Mouse (Mus musculus) gastrocnemius, adult 8-10 months (tissue): ENCODE measurements around the gene Ngrn. TPM values are rescaled to one million over a fixed set of nuclear protein-coding genes. Genes with fewer than 3 reads are reported as not detected.
A peak's percentile ranks its signal among the peaks of the same experiment; 100 is the strongest.

Source experiments
- DNase-seq, 2 experiments: peaks; one replicate each; pipeline ENCODE4 v3.0.0; 2022; ENCODE audit warnings: low spot score in 2 of 2
- total RNA-seq, 4 experiments: library from RNA; stranded (reverse); gene quantifications; 2 replicates each; pipeline ENCODE4 v1.2.4; 2022

Ngrn gene
- total RNA-seq, result 10 to 100 TPM; 22.8 to 25.3 (median 24.9) TPM

DNA sequence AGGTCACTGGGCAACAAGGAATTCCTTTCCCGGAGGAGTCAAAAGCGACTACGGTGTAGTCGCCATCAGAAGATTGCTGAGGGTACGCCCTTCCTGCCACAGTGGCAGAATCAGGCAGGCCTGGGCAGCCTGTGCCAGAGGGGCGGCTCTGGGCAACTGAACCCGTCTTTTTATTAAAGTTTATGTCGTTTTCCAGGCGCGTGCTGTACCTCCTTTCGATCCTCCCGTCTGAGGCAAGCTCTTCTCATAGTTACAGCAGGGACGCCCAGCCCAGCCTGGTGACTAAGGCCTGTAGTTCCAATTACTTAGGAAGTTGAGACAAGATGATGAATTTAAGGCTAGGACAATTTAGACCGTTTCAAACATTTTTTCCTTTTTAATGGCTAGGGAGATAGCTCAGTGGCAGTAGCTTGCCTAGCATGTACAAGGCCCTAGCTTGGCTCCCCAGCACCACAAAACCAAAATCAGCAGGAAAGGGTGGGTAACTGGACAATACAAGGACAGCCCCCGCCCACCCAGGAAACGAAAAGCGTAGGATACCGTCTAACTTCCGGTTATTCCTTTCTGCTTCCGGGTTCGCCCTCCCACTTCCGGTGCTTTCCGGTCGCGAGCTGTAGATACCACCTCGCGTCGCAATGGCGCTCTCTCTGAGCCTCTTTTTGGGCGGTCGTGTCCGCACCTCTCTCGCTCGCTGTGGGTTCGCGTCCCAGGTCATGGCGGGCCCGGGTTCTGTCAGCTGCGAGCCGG lies at the start of gene Ngrn:
TSS of gene Ngrn (plus strand) at position 591 of the 747 bp plus-strand sequence.
- peak; percentile 73 to 79 for DNase-seq

DNA sequence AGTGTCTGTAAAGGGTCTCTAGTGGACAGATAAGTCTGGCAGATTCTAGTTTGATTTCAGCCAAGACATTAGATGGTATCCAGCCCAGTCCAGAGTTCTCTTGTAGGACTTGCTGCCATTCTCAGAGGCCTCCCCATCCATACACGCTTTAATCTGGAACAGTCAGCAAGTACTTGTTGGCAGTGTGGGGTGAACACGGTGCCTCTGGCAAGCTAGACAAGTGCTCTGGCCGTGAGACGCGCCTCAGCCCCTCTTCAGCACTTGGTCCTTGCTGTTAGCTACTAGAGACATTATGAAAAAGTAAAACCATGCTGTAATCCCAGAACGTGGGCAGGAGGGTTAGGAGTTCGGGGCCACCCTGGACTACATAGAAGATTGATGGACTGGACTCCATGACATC lies 47.4 kb upstream of the Ngrn start:
- no peak for DNase-seq

DNA sequence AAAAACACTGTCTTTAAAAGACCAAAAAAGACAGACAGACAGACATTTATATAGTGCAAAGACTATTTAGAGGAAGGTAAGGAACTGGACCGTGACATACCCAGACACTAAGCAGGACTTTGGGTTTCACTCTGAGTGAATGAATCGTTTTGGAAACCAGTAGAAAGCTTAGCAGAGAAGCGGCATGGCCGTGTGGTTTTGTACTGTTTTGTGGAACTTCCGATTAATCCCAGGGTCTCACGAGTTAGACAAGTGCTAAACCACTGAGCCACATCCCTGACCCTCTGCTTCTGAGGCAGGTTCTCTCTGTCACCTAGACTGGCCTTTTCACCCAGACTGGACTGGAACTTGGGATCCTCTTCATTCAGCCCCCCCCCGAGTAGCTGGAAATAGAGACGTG lies 46.6 kb upstream of the Ngrn start:
- no peak for DNase-seq

DNA sequence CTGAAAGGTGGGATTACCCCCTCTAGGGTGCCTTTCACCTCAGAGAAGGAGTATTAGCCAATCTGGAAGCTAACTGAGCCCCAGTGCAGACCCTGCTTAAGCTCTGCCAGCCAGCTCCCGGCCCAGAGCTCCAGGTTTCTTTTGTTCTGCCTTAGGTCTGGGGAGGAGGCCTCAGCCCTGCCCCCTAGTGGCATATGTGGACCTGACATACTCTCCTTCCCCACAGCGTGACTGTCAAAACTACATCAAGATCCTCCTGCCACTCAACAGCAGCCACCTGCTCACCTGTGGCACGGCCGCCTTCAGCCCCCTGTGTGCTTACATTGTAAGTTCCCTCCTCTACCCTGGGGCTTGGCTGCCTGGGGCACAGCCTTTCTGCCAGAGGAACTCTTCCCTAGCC lies 45.6 kb upstream of the Ngrn start:
- peak; percentile 59 to 69 for DNase-seq

DNA sequence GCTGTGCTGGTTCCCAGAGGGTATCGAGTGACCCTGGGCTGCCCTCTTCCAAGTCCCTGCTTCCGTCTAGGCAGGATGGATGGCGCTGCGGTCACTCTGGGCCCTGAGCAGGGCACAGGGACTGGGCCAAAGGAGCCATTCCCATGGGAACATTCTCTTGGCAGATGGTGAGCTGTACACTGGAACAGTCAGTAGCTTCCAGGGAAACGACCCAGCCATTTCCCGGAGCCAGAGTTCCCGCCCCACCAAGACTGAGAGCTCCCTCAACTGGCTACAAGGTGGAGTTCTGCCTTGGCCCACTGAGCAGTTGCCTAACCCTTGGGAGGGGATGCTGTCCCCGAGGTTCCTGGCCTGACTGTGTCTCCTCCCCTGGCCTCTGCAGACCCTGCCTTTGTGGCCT lies 44.4 kb upstream of the Ngrn start:
- peak; percentile 69 to 70 for DNase-seq

DNA sequence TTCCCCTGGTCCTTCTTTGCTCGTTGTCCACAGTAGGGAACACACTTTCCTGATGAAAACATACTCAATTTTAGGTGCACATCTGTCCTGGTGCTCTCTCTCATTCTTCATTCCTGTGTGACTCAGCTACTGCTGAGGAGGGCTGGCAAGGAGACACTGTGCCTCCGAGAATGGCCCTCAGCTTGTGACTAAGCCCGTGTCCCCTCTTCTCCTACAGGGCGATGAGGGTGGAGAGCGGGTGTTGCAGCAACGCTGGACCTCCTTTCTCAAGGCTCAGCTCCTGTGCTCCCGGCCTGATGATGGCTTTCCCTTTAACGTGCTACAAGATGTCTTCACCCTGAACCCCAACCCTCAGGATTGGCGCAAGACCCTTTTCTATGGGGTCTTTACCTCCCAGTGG lies 42.3 kb upstream of the Ngrn start:
- DNase-seq, result no peak

DNA sequence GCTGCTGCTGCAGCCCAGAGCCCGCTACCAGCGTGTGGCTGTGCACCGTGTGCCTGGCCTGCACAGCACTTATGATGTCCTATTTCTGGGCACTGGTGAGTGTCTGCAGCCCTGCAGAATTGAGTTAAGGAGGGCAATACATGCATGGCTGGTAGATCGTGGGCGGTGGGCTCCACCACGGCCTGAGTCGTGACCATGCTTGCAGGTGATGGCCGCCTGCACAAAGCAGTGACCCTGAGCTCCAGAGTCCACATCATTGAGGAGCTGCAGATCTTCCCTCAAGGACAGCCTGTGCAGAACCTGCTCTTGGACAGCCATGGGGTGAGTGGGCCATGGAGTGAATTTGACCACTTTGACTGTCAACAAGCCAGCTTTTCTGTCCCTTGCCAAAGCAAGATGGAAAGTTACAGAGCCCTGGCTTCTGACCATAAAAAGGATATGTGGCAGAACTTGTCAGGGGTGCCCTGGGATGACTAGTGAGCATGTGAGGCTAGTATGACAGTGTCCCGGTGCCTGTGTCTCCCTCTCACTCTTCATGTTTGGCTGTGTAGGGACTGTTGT lies 40.7 kb upstream of the Ngrn start:
- DNase-seq, result no peak

DNA sequence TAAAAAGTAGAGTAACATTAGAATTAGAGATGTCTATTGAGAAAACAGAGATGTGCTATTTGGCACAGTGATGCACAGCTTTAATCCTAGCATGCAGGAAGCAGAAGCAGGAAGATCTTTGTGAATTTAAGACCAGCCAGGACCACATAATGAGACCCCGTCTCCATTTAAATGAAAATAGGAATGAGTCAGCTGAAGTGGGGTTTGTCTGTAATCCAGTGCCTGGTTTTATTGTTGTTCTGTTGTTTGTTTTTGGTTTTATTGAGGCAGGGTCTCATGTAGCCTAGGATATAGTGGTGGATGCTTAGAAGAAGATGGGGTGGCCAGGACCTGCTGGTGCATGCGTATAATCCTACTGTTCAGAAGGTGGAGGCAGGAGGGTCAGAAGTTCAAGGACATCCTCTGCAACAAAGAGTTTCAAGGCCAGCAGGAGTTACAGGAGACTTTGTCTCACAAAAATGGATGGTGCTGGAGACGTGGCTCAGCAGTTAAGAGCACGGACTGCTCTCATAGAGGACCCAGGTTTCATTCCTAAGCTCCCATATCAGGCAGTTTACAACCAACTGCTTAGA lies 39.8 kb upstream of the Ngrn start:
- no peak for DNase-seq

DNA sequence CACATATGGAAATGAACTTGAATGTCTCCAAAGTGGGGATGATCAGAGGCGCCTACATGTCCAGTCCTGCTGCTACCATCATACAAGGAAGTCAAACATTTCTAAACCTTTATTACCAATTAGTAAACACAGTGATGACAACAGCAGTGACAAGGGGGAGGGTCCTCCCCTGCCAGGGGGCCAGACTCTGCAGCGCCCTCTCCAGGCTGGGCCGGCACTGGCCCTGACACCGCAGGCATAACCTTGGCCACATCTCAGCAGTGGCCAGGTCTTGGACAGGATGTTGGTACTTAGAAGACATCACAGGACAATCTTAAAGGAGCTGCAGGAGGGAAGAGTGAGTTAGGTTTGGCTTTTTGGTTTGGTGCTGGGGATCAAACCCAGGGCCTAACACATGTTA lies 34.0 kb upstream of the Ngrn start:
- no peak for DNase-seq

DNA sequence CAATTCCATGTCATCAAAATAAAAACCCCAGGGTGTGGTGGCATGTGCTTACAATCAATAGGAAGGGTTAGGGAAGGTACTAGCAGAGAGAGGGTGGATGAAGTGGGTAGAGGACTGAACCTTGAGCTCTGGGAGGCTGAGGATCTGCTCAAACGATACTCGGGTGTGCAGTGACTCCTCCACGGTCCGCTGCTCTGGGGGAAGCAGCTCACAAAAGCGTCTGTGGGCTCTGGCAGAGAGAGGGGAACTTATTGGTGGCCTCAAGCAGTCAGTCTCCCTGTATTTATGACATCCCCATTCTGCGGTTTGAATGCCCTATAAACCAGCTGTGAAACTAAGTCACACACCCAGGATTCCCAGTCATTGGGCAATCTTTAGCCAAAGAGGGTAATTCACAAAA lies 30.8 kb upstream of the Ngrn start:
- DNase-seq, result no peak

DNA sequence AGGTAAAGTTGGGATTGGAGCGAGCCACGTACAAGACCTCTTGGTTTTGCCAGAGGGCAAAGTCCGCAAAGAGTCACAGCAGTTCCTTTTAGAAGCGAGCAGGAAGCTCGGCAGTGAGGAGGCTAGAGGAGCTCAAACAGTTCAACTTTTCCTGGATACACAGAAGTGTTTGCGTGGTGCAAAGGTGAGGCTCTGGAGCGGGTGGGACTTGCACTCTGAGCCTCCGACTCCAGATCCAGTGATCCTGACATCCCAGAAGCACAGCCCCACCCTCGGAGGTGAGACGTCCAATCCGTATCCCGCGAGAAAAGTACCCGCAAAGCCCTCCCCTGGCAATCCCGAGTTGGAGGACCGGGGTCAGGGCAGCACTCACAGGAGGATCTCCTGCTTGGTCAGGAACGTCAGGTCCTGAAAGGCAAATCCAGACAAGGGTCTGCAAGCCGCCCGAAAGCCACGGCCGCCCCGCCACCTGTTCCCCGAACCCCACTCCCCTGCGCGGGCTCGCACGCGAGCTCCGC lies 29.0 kb upstream of the Ngrn start:
- DNase-seq, result no peak

DNA sequence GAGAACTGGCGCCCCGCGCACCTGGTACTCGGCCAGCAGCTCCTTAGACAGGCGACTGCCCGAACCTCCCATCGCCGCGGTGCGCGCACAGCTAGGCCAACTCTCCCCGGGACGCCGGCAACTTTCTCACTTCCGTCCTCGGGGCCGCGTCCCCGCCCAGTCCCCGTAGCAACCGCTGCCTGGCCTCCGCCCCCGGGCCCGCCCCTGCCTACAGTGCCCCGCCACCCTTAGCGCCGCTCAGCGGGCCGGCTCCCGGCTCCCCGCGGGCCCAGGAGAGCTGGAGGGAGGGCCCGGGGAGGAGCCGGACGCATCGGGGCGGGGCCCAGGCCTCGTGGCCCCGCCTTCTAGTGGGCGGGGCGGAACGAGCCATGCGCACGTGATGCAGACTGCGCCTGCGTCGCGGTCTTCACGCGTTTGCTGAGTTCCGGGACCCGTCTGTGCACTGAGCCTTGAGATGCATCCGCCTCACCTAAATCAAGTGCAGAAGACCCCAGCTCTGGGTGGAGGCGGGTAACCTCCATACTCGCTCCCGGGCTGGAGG lies 28.5 kb upstream of the Ngrn start, which contains the start of the genes Cib1 and Gdpgp1:
TSS of gene Cib1 (minus strand) at position 325 of the 541 bp plus-strand sequence.
TSS of gene Gdpgp1 (plus strand) at position 377 of the 541 bp plus-strand sequence.
- peak; percentile 96 to 98 for DNase-seq

DNA sequence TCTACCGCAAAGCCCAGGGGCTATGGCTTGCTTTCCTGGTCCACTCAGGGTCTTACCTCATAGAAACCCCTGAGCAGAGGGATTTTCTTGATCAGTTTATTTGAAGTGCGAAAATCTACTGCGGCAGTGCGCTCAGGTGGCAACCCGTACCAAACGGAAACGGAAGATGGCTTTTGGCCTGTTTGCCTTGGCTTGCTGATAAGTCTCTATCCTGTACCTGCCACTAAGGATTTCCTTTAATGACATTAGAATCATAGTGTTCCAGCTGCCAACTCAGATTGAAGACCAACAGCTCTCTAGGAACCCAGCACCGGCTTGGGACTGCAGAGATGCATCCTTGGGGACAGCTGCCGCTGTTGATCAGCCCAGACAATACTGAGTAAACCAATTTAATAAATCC lies 27.2 kb upstream of the Ngrn start:
- no peak for DNase-seq

DNA sequence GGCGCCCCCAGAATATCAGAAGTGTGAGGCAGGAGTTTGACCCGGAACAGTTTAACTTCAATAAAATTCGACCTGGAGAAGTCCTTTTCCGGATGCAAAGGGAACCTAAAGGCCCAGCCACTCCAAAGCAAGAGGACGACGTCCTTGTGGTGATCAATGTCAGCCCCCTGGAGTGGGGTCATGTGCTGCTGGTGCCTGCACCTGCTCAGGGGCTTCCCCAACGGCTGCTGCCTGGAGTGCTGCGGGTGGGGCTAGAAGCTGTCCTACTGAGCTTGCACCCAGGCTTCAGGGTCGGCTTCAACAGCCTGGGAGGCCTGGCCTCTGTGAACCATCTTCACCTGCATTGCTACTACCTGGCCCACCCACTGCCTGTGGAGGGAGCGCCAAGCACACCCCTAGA lies 22.5 kb upstream of the Ngrn start:
- no peak for DNase-seq

DNA sequence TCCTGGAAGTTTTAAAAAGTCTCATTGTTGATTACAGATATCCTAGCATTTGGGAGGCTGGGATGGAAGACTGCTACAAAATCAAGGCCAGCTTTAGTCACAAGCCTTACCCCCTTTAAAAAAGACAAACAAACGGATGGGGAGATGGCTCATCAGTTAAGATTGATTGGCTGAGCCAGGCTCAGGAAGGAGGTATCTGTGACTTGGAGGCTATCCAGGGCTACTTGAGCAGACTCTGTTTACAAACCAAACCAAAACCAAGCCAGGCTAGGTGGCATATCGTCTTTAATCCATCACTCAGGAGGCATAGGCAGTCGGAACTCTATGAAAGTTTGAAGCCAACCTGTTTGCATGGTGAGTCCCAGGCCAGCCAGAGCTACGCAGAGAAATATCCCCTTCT lies 19.4 kb upstream of the Ngrn start:
- no peak for DNase-seq

DNA sequence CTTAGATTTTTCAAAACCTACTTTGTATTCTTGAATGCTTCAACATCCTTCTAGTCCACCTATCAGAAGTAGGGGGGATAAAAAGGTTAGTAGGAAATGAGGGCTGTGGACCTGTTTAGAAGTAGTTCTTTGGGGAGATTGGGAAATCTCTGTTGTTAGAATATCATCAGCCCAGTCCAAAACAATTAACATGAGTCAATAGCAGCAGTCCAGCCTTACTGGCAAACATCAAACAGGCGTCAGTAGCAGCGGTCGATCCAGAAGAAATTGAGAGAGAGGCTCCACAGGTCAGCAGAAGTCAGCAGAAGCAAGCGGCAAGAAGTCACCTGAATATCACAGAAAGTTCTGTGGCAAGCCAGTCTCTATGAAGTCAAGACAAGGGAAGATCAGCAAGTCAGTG lies 16.2 kb upstream of the Ngrn start:
- DNase-seq, result no peak

DNA sequence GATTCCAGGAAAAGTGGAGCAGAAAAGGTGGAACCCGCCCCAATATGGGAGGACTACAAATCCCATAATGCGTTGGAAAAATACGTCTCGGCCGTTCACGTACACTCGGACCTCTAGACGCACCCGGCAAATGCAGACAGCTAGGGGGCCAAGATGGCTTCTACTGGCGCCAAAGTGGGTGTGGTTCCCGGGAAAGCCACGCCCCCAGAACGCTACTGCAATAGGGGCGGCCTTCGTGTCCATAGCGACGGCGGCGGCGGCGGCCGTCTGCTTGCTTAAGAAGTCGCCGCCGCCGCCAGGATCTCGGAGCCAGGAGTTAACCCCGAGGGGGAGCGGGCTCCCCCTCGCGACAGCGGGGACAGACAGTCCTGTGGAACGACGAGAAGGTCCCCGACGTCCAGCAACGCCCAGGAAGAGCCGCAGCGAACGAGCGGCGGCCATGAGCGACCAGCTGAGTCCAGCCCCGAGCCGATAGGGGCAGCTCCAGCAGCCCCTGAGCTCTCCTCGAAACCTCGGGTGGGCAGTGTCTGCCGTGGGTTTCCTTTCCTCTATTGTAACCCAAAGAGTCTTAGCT lies 14.8 kb upstream of the Ngrn start, which contains the start of gene Ttll13:
TSS of gene Ttll13 (plus strand) at position 229 of the 574 bp plus-strand sequence.
- peak; percentile 93 to 94 for DNase-seq

DNA sequence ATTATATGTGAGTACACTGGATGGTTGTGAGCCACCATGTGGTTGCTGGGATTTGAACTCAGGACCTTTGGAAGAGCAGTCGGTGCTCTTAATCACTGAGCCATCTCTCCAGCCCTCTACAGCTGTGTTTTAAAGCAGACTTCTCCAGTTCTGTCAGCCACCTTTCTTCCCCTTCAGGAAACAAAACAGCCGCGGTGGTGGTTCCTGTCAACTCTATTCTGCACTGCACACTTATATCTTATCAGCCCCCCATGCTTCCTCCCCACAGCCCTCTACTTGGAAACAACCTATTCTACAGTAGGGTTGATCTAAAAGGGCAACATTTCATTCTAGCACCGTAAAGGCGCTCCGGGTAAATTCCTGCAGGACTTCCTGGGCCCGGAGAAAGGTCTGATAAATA lies 14.2 kb upstream of the Ngrn start:
- DNase-seq, result no peak

DNA sequence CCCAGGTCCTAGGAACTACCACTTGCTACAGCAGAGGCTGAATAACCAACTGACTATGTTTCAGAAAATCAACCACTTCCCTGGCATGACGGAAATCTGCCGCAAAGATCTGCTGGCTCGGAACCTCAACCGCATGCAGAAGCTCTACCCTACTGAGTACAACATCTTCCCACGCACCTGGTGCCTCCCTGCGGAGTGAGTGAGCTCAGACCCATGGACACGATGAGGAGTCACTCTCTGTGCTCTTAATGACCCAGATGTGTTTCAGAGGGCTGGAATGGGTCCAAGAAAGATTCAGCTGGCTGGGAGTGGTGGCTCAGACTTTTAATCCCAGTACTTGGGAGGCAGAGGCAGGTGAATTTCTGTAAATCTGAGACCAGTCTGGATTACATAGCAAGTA lies 8.6 kb upstream of the Ngrn start:
- DNase-seq, result no peak

DNA sequence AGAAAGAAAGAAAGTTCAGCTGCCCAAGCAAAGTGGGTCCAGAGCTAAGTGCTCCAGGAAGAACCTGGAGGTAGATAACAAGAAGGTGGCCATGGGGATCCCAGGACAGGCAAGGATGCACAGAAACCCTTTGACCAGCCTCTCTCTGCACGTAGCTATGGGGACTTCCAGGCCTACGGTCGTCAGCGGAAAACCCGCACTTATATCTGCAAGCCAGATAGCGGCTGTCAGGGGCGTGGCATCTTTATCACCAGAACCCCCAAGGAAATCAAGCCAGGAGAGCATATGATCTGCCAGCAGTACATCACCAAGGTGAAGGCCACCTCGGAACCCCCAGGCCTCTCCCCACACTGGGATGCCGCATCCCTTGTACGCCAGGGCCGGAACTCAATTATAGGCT lies 8.1 kb upstream of the Ngrn start:
- no peak for DNase-seq

DNA sequence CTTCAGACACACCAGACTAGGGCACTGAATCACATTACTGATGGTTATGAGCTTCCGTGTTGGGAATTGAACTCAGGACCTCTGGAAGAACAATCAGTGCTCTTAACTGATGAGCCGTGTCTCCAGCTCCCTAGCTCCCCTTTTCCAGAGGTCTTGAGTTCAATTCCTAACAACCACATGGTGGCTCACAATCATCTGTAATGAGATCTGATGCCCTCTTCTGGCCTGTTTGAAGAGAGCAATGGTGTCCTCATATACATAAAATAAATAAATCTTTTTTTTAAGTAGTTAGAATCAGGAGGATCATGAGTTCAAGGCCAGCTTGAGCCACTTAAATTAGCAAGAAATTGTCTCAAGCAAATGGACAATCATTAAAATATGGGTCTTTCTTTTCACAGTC lies 5.0 kb upstream of the Ngrn start:
- no peak for DNase-seq

DNA sequence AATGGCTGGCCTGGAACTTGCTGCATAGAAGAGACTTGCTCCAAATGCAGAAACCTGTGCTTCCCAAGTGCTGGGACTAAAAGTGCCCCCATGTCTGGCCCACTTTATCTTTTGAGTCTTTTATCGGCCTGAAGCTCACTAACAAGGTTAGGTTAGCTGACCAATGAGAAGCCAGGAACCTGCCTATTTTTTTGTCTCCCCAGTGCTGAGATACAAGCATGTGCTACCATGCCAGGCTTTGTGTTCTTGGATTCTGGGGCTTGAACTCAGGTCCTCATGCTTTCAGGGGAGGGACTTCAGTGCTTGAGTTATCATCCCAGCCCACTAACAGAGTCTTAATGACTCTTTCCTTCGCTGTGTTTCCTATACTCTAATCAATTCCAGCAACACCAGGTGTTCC lies 3.3 kb upstream of the Ngrn start:
- no peak for DNase-seq
